Mouse (Mus musculus) cerebellum, adult (tissue): Measurements from ENCODE around the gene Klra7.
"Not testable (repeated sequence)": the region's sequence is repeated elsewhere in the genome, so short reads cannot be mapped to it uniquely, and the experiment has no call there.

ENCODE experiments used
- ATAC-seq: cut with Nextera tagmentation; 2 replicates; pipeline ENCODE4 v1.9.2; 2017; ENCODE audit warnings: mild to moderate bottlenecking, moderate library complexity, mixed read lengths; ENCODE audit not compliant: insufficient number of reproducible peaks, low FRiP score, low TSS enrichment

Klra7 gene

DNA sequence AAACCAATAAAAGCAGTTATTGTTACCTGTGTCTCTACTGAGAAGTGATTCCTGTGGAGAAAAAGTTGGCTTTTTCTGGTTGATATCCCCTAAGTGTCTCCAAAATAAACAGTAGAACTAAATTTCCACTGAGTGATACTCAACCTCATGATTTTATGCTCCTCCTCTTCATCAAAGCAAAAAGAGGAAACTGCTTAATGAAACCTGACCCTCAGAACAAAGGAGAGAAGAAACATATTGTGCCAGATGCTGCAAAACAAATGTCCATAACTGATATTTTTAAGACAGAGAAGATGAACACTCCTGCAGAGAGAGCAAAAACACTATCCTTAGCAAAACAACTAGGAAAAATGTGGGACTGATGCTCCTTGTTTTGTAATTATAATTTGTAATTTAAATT lies at the start of gene Klra7:
Gene Klra7 (minus strand): TSS at position 101 of the 400 bp plus-strand sequence.
- no peak for ATAC-seq

- not testable (repeated sequence) for ATAC-seq
Observed at GRCm38 (mm10) chr6:130281828-130282227, 48.7 kb upstream of the Klra7 start, which contains the start of gene Klra10. Gene Klra10, minus strand, starts transcription at chr6:130281928.

DNA sequence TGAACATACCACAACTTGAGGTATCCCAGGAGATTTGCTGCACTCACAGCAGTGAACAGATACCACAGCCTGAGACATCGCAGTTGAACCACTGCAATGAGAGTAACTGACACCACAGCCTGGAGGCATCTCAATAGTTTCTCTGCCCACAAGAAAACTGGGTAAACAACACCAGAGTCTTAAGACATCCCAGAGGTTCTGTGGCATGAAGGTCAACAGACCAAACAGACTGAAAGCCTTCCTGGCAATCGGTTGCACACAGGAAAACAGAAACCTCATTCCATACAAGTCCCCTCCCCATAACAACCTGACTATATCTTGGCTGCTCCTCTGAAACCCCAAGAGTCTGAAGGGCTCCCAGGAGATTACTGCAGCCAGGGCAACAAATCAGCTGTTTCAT lies 22.2 kb upstream of the Klra7 start:
- ATAC-seq = no peak

DNA sequence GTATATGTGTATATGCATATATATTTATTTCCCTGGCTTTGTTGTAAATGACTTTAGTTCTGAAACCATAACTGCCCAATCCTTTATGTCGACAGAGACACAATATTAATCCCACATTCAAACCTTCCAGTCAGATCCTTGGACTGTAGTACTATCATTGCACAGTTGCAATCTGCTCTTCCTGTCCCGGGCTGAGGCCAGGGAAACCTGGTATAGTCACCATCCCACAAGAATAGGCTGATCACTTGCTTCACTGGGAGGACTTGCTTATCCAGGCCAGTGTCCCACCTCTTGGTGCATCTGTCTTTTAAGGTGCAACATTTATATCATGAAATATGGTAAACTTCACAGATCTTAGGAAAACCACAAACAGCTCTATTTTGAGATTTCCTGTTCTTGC lies 4.4 kb upstream of the Klra7 start:
- ATAC-seq = no peak

DNA sequence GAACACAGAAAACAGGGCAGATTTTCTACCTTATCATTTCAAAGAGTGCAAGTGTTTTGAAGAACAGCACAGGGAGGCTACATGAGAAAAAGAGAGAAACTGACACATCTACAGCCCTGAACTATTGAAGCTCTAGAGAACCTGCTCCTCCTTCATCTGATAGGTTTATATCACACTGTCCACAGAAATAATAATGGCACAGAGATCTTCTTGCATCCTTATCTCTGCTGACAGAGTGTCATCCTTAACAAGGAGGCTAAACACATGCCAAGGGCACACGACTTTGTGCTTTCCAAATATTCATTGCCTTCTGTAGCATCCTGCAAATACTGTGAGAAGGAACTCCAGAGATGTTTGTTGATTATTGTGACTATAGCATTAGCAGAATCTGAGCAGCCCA lies 3.5 kb upstream of the Klra7 start:
- no peak for ATAC-seq

GRCm38 (mm10) chr6:130197453-130197852 lies 35.7 kb downstream of the Klra7 start:
- ATAC-seq = not testable (repeated sequence)

GRCm38 (mm10) chr6:130193012-130193411 lies 40.1 kb downstream of the Klra7 start, which contains the start of gene Klra9:
Gene Klra9, minus strand, starts transcription at chr6:130193112.
- ATAC-seq = not testable (repeated sequence)
